Mouse (Mus musculus) T-cell, adult 2 months (primary cell): ENCODE results near the gene Clspn.

ENCODE experiments used
- DNase-seq: peaks from one replicate; pipeline ENCODE4 v3.0.0; 2022; ENCODE audit warnings: low spot score

Clspn gene

GRCm38 (mm10) chr4:126637446-126637845 lies 80.7 kb downstream of the Clspn start:
- DNase-seq, result no peak

GRCm38 (mm10) chr4:126639339-126639738 lies 82.6 kb downstream of the Clspn start:
- no peak for DNase-seq

GRCm38 (mm10) chr4:126641901-126642300 lies 85.2 kb downstream of the Clspn start:
- no peak for DNase-seq
